Mouse (Mus musculus) bone marrow, adult 2 months (tissue): ENCODE data around the gene Sez6.

Experiments
- CTCF ChIP-seq: fragments of 200-500 bp; IDR thresholded peaks from 2 replicates; pipeline ENCODE4 v1.5.1; 2011; ENCODE audit warnings: low read length, control low read depth; ENCODE audit not compliant: control insufficient read depth, insufficient read depth
- POLR2A ChIP-seq: fragments of 200-500 bp; IDR thresholded peaks from 2 replicates; pipeline ENCODE4 v1.6.1; 2011; ENCODE audit warnings: low read depth, mild to moderate bottlenecking, control low read depth, low read length, borderline replicate concordance; ENCODE audit not compliant: control insufficient read depth

DNA sequence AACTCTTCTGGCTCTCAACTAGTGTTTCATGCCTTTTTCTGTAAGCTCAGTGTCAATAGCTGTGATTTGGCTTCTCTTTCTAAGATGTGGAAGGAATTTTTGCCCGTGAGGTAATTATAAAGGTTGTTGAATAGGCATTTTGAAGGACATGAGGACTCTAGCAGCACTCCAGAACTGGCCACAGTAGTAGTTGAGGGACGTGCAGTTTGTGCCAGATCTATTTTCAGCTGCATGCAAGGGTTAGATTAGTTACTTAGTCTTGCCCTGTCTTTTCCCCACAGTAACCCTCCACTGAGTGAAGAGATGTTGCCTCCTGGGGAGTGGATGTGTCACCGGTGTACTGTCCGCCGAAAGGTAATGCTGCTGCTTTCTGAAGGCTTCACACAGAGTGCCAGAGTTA, 75.8 kb downstream of the Sez6 start:
- TF ChIP-seq CTCF, result no peak
- TF ChIP-seq POLR2A, result no peak
